Mouse (Mus musculus) neural tube, embryonic 10.5 days (tissue): ENCODE measurements around the gene Adgrl3.

Experiments
- DNase-seq: peaks from one replicate; pipeline ENCODE4 v3.0.0-alpha.2; 2017; ENCODE audit warnings: low spot score; ENCODE audit errors: extremely low spot score

The Adgrl3 gene

DNA sequence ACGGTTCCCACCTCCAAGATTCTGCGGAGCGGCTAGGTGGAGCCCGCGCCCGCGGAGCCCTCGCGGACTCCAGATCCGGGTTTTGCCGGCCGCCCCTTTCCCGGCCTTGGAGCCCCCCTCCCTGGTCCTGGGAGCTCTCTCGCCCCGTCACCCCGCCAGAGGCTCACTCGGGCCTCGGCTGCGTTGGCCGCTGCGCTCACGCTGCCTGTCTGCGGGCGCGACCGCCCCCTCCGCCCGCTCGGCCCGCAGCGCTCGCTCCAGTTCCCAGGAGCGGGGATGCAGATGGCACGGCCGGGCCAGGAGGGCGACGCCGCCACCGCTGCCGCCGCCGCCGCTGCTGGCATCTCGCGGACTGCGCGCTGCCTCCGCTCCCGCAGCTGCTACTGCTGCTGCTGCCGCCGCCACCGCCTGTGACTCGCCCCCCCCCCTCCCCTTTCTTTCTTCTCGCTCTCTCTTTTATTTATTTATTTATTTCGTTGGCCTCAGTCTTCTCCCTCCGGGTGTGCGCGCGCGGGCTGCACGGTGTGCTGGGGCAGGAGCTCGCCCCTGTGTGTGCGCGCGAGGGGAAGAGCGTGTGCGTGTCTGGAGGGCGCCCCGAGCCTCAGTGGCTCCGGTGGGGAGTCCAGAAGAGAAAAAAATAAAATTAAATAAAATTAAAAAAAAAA is at the start of gene Adgrl3:
Adgrl3 (plus strand) TSS at position 549 of the 665 bp plus-strand sequence.
- peak; percentile 90 for DNase-seq

DNA sequence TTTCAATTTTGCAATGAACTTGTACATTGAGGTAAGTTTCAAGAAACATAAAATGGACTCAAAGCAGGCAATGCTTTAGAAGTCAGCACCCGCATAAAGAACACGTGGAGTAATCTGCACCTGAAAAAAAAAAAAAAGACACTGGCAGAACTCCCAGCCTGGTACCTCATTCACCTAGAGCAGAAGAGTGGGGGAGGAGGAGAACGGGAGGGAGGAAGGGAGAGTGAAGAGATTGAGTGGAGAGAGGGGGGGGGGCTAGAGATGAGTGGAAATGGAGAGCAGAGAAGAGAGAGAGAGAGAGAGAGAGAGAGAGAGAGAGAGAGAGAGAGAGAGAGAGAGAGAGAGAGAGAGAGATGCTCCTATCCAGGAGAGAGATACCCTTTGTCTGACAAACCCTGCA is 772 bp upstream of the Adgrl3 start:
- peak; percentile 19 for DNase-seq

DNA sequence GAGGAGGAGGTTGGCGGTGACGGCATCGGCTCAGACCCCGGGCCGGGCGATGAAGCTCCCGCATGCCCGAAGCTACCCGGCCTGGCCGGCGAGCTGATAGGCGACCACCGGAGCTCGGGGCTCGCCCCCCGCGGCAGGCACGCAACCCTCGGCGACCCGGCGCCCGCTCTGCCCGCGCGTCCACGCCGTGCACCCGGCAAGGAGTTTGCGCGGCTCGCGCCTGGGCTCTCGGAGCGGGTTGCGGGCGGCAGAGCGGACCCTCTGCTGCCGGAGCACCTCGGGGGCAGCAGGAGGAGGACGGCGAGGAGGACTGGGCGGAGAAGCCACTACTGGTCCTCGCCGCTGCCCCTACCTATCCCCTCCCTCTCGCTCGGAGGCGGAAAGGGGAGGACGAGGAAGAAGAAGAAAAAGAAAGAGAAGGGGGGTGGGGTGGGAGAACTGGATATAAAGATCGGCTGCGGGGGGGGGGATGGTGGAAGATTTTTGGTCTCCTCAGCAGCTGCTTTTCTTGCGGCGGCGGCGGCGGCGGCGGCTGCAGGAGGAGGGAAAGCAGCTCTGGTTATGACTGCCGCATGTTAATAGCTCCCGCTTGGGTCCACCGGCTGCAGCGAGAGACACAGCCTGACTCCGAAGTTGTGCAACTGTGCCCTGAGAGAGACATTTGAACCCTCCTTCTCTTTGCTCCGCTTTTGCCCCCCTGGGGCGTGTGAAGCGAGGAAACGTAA is 505 bp downstream of the Adgrl3 start:
- peak; percentile 86 for DNase-seq

DNA sequence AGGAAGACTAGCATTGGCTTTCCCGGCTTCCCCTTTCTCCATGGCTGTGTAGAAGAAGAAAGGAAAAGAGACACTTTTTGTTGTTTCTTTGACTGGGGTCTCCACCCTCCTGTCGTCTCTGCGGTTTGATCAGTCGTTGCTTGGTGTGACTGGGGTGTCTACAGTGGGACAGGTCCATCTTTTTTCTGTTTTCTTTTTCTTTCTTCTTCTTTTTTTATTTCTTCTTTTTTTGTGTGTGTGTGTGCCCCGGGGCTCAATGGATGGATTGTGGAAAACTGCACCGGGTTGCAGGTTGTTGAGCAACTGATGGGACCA is 1.0 kb downstream of the Adgrl3 start:
- no peak for DNase-seq

DNA sequence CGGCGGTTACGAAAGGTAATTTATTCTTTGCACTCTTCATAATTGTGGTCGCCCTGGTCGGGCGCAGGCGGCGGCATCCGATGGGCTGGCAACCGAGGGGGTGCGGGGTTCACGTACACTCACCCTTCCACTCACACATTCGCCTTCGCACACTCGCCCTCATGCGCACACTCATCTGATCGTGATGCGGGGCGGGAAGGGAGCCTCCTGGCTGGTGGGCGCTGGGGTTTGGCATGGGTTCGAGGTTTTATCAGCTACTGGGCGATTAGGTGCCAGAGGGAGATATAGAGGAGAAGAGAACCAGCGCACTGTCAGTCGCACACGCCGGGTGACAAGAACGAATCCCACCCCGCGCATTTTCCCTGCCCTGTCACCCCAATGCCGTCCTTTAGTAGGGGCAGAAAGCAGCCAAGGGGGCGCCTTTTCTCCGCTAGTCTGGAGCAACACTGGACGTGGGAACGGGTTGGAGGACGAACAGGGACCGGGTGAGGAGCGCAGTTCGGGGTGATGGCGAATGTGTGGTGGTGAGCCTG is 1.5 kb downstream of the Adgrl3 start:
- peak; percentile 61 for DNase-seq

DNA sequence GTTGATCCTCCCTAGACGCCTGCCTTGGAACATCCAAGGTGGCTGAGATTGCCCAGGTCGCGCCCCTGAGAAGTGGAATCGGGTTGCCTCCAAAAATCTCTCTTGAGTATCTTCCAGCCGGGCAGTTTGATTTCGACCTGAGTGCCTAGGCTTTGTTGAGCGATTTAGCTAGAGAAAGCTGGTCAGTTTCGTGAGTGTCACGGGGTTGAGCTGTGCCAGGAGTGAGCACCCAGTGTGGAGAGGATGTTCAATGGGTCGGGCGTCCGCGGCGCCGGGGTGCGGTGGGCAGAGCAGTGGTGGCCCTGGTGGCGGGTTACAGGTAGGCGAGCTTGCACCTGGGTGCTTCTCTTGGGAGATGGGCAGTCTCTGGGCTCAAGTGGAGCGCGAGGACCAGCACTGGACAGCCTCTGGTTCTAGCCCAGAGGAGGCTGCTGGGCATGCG is 1.9 kb downstream of the Adgrl3 start:
- no peak for DNase-seq

DNA sequence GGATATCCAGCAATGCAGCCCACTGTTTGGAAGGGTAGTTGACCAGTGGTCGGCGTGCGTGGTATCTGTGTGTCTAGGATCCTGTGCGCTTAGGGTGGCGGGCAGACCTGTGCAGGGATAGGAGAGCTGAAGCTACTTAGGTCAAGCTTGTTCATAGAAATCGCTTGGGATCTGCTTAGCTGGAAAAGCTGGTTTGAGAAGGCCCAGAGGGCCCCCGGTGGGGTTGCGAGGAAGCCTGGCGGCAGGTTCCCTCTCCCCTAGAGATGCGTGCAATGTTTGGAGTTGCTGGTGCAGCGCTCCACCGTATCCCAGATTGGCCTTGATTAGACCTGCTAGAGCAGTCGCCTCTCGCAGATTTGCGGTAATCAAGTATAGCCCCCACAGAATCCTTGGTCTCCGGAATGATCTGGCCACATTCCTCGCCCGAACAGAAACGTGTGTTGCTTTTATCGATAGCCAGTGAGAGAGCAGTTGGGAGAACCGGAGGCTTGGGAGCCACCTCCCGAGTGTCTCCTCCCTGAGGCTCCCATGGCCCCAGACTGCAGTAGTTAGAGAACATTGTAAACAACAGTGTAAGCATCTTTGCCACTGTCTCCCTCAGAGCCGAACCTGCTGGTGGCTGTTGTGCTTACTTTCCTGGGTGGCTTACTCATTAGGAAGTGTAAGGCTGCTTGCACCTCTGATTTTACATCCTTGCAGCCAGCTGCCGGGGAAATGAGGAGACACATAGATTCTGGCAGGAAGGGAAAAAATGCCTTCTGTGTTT is 2.6 kb downstream of the Adgrl3 start:
- DNase-seq = peak; percentile 58

DNA sequence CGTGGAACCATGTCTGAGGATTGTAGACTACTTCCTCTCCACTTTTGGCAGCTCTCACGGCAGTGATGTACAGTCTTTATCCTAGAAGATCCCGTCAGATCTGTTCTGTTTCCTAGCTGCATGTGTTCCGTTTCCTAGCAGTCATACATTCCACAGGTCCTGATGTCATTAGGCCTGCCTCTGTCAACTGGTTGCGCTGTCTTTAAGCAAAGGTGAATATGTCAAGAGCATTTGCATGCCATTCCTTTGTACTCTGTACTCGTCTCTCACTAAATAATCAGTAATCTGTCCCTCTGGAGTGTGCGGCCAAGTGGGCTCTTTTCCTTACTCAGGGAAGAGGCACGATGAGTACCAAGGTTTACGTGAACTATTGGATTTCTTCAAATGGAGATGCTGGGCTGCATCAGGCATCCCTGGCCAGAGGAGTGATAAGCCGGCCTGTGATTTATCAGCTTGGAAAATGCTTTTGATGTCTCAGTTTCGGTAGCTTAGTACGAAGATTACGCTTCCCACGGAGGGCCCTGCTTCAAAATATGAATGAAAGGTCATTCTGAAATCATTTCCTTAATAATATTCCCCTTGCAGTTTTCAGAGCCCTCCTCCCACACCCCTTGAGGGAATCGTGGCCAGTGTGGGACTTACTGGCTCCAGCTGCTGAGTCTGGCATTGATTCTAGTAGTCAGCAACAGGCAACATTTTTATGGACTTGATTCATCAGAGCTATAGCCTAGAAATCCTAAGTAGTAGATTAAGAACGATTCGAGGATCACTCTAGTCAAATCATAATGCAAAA is 4.2 kb downstream of the Adgrl3 start:
- DNase-seq = peak; percentile 19

DNA sequence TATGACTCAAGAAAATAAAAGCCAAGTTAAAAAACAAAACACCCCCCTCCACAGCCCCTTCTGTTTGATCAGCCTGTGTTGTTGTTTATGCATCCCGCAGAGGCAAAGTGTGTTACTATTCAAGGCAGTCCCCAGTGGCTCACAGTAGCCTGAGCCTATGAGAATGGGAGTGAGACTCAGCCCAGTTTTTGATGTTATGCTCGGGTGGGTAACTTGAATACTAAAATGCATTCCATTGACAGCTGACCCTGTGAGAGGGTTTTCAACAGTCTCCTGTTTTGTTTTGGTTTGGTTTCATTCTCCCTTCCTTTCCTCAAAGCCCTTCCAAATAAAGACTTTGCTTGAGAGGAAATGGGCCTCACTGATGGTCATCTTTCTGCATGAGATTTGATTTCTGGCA is 8.9 kb downstream of the Adgrl3 start:
- no peak for DNase-seq

DNA sequence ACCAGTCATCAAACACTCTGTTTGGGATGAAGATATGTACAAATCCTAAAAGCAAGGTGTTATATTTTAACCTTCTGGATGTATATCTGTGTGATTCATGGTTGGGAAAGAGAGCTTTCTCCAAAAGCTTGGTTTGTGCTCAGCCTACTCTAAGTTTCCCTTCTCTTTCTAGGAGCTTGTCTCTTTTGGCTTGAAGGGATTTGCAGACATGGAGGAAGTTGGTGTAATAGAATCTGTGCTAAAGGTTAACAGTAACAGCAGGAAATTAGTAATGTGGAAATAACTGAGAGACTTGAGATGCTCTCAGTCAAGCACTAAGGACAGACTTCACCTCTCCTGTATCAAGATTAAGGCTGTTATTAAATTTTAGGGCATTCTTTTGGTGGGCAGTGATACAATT is 17.2 kb downstream of the Adgrl3 start:
- no peak for DNase-seq

DNA sequence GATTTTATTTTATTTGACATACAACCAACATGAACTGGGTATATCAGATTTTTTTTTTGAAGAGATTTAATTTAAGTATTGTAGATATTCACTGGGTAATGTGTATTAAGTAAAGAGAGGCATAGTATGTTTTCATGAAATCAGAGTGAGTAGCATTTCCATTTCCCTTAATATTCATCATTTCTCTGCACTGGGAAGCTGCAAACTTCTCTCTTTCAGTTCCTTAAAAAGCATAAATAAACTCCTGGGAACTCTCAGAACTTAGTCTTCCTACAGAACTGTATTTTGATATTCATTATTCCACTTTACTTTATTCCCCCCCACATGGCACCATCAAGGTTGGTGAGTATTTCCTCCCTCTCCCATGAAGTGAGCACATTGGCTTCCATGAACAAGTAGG is 23.9 kb downstream of the Adgrl3 start:
- no peak for DNase-seq

DNA sequence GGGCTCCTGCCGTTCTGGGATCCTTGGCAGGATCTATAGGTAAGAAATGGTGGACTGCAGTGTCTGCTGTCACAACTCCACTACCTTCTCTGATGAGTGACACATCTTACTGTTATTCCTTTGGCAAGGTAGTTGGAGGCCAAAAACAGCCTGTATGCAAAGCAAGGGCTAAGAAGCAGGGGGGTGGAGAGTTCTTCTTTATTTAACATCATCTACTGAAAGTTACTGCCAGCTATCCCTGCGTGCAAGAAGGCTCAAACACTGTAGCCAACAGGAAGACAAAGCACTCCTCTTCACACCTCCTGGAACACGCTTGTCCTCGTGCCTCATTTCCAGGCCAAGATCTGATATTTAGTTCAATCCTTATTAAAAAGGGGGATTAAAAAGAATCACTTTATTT is 26.2 kb downstream of the Adgrl3 start:
- no peak for DNase-seq

DNA sequence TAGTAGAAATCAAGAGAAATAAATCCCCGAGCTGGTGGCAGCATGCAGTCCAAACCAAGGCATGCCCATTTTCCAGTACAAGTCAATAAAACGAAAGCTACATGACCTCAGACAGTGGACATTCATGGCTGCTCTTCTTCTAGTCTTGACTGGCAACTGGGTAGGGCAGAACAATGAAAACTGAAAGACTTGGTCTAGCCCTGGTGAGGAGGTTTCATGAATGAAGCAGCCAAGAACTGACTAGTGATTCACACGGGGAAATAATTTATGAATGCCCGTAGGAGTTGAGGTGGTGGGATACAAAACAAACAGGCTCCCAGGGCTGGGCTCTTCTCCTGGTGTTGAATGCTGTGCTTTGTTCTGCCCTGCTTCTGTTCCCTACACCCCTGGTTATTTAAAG is 34.7 kb downstream of the Adgrl3 start:
- DNase-seq = no peak

DNA sequence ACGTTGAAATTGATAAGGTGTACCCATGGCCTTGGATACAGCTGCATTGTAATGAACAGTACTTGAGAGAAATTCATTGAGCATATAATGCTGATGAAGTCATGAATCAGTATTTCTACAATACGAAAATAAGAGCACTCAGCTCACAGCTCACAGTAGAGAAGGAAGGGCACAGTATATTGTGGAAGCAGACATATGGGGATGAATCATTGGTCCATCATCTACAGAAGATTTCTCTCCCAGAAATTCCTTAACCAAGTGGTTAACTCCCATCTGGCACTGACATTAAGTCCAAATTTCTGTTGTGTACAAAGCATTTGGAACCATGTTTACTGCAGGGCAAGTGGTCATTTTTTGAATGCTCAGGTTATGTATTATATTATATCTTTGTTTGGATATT is 35.3 kb downstream of the Adgrl3 start:
- no peak for DNase-seq

DNA sequence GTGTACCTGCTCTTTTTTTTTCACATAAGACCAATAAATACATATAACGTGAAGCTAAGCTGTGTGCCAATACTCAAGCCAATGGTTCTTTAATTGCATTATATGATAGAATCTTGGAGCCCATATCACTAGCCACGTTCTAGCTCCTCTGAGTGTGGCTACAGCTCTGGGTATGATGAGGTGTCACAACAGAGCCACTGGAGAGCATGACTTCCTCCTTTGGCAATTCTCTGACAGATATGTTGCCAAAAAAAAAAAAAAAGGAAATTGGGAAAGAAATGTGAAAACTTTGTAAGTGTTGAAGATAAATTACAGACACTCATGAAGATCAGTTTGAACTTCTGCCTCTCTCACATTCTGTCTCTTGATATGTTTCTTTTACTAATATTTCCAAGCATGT is 38.2 kb downstream of the Adgrl3 start:
- no peak for DNase-seq

DNA sequence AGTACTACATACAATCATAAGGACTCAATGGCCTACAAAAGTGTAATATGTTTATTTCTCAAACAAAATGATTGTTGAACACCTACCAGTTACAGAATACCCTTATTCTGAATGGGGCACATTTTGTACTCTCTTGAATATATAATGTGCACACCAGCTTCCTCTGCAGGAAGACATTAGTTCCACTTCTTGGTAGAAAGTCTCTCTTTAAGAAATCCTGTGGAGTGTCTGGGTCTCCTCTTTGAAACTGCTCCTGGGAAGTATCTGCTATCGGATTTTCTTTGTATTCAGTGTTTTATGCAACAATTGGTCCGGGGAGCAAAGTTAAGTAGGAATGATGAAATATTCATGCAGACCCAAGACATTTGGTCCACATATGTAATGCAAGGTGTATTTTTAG is 41.0 kb downstream of the Adgrl3 start:
- DNase-seq = no peak

DNA sequence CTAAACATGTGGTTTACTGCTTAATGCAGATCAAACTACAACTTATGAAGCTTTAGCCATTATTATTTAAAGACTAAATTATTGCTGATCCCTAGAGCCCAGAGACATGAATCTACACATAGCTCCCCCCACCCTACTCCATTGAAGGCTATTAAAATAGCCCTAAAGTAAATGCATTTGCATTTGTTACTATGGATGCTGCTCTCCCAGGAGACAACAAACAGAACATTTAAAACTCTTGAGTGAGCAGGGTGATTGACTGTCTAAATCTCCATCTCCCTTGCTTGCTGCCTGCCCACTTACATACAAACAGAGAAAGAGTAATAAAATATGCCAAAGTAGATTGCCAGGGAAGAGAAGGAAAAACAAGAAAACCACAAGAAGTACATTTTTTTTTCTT is 41.4 kb downstream of the Adgrl3 start:
- no peak for DNase-seq

DNA sequence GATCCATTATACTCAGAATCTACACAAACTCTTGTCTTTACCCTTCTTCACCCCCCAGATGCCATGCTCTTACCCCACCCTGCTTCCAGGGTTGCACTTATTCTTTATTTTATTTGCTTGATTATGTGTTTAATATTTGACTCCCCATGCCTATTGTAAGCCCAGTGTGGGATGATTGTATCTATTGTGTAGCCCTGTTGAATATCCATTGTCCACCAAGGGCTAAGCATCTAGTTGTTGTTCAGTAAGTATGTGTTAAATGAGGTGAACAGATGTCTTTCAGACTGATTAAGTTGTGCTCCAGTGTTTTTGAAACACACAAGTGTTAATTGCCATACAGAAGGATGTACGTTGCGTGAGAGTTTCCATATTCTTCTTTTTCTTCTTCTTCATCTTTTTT is 44.1 kb downstream of the Adgrl3 start:
- no peak for DNase-seq

DNA sequence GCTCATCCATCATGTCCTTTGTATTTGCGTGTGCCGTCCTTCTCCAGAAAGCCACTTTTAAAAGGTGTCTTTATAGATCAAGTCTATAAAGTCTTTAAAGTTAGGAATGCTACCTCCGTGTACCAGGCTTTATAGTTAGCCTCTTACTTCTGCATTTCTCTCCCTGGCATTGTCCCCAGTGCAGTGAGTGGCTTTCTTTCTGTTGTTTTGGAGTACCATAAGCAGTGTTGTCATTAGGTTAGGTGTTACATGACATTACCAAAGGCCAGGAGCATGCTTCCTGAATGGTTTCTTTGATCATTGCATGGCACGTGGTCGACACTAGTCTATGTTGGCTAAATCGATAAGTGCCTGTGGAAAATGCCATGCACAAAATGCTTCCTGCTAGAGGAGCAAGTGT is 48.2 kb downstream of the Adgrl3 start:
- DNase-seq = no peak

DNA sequence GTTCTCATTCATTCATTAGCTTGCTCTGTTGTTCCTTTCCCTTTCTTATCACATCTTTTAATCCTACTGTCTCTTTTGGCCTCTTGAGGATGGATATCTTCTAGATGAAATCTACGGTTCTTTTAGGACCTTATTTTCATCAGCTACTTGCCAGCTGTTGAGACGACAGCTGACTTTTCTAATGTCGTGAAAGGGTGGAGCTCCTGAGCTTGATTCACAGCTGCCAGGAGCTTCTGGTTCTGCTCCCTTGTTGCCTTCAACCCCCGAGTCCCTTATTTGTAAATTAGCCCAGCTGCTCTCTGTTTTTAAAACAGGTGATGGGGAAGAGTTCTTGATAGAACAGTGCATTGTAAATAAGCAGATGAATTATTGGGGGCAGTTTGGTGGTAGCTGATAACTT is 48.9 kb downstream of the Adgrl3 start:
- DNase-seq = no peak

DNA sequence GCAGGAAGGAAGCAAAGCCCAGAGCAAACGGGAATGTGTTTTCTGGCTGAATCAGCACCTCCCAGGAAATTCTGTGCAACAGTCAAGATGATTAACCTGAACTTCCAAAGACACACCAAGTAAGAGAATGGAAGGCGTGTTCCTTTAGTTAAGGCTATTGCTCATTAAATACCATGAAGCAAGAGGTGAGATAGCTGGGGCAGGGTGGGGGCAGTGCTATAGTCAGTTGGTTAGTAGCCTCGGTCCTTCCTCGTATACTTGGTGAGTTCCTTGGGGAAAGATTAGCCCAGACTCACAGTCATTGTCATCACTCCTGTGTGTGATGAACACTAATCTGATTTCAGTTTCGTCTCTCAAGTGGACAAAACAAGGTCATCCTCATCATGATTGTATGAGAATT is 53.0 kb downstream of the Adgrl3 start:
- DNase-seq = no peak

DNA sequence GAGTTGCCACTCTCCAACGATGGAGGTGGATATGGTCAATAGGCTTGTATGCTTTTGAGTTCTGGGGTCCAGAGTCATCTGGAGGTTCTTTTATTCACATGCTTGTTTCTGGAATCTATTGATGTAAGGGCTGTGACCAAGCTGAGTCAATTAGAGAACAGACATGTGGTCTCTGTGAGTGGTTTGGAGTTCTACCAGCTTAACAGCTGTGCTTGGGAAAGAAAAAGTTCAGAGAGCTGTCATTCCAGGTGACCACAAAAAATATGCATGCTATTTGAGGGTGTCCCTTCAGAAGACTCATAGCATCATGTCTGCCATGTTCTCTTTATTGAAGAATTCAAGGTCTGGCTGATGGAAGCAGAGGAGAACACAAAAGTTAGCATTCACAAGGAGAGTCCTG is 53.9 kb downstream of the Adgrl3 start:
- no peak for DNase-seq
